Mouse (Mus musculus) C2C12 (cell line): ENCODE data around the gene Il3.

Source experiments
- MAX ChIP-seq: IDR thresholded peaks from one replicate; pipeline ENCODE4 v1.6.1; 2011; ENCODE audit warnings: mild to moderate bottlenecking, control low read depth
- USF1 ChIP-seq: IDR thresholded peaks from one replicate; pipeline ENCODE4 v1.6.1; 2011; ENCODE audit warnings: low read depth, mild to moderate bottlenecking, control low read depth, moderate library complexity

DNA sequence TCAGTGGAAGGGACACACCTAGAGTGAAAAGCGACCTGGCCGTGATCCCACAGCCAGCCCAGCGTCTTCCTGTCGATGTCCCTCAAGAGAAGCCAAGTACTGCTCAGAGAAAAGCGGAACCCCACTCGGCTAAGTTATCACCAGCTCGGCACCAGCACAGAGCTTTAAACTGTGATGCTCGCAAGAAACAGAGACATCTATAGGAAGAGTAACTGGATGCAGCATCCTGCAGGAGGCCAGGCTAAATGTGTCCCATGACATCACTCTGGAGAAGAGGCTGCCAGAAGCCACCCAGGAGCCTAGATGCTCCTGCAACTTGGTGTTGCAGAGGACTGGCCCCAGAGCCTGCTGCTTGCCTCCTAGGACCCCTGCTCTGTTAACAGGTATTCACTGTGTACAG, 34.9 kb upstream of the Il3 start:
- no peak for TF ChIP-seq USF1
- TF ChIP-seq MAX, result no peak
